Mouse (Mus musculus) left cerebral cortex, postnatal 25 days (tissue): ENCODE measurements at regions not wholly inside any gene's neighbourhood (a gene's known extent, or its start where the extent isn't known, plus 50 kb on each side); places are given as distances from the start of the nearest gene placed in this dataset.

ENCODE experiments used
- DNase-seq, 2 experiments: peaks; one replicate each; pipeline ENCODE4 v3.0.0; 2022; ENCODE audit warnings: low spot score in 2 of 2, mixed read lengths in 1 of 2
- intact Hi-C: fragments of 180-260 bp; cut with DNase I; formaldehyde crosslinking; loops from one replicate; pipeline ENCODE4 v1.15.1; 2025

DNA sequence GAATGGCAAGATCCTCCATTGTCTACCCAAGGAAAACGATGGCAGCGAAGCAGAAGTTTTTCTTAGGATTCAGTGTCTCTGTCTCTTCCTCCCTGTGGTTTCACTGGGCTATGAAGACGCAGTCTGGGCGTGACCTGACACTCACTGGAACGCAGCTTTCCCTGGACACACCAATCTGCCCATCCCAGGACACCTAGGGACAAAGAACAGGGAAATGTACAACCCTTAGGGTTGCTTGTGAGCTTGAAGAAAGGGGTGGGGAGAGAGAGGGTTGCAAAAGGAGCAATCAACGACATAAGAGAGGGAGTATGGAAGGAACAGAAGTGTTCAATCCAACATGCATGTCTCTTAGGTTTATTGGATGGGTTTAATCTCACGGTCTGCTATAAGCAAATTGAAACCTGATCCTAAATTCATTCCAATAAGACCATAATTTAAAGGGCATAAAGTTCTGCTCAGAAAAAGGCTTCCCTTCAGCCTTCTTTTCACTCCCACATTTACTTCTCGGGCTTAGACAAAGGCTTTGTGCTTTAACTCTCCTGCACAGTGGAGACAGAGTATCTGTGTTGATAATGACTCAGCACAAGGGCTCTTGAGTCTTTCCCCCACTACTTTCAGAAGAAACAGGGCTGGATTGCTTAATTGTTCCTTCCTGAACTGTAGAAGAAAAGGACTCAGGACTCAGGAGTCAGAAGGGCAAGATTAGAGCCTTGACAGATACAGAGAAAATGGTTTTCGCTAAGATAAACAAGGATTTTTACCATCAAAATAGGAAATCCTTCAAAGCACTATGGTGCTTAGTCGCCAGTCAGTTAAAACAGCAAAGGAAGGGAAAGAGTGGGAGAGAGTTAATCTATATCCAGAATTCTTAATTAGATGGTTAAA, 147.3 kb upstream of the Cited2 start:
- intact Hi-C loops, result no loop called here
- no peak for DNase-seq

DNA sequence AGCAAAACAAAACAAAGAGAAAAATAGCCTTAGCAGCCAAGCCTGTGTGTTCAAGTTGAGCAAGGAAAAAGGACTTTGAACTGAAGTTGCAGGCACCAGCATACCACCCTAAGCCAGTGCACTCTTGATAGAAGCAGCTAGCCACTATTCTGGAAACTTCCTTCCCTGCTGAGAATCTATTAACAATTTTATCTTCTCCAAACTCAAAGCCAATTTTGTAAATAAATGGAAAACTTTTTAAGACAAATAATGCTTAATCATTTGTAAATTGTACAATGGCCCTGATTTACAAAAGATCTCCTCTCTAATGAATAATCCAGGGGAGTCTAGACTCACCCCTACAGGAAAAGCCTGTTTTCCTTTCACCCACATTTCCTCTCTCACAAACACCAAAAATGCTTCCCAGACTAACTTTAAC, 146.7 kb upstream of the Cited2 start:
- intact Hi-C loops, result no loop called here
- DNase-seq, result no peak

DNA sequence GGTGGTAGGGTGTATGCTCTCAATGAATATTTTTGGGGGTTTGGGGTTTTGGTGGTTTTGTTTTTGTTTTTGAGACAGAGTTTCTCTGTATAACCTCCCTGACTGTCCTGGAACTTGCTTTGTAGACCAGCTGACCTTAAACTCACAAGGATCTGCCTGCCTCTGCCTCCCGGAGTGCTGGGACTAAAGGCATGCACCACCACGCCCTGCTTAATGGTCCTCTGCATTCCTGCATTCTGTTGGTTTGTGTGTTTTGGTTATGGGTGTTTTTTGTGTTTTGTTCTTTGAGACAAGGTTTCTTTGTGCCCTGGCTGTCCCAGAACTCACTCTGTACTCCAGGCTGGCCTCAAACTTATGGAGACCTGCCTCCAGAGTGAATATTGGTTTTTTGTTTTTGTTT, 143.6 kb upstream of the Cited2 start:
- intact Hi-C loops, result no loop called here
- no peak for DNase-seq

DNA sequence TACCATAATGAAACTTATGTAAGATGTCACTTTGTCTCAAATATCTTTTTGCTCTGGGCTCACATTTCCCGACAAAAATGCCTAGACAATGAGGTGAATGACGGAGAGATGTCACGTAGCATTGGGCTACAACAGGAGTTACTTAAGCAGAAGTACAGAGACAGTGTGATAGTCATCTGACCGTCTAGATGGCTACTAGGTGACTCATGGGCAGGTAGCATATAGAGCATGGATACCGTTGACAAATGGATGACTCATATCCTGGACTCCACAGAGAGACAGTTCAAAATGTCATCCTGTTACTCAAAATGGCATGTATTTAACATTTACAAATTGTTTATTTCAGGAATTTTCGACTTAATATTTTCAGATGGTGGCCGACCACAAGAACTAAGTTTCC, 138.2 kb upstream of the Cited2 start:
- intact Hi-C loops, result loop anchor here (10.0 kb wide), 1 partner anchor 380 kb away; no protein-coding TSS in a partner anchor

DNA sequence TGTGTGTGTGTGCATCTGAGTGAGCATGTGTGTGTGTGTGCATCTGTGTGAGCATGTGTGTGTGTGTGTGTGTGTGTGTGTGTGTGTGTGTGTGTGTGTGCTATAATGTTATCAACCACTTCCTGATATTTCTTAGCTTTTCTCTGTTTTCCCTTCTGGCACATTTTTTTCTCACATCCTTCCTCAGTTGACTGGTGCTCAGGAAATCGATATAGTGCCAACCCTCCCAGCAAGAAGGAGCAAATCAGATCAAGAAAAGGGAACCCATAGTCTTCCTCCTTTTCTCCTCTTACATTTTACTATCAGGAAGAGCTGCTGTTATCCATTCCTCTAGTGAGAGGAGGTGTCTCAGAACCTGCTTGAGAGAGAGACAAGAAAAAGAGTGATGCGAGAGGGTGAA, 136.1 kb upstream of the Cited2 start:
- no peak for DNase-seq
- intact Hi-C loops, result loop anchor here (10.0 kb wide), 1 partner anchor 382 kb away; no protein-coding TSS in a partner anchor

More for the DNA sequence above, 138.2 kb upstream of the Cited2 start:
- no peak for DNase-seq

DNA sequence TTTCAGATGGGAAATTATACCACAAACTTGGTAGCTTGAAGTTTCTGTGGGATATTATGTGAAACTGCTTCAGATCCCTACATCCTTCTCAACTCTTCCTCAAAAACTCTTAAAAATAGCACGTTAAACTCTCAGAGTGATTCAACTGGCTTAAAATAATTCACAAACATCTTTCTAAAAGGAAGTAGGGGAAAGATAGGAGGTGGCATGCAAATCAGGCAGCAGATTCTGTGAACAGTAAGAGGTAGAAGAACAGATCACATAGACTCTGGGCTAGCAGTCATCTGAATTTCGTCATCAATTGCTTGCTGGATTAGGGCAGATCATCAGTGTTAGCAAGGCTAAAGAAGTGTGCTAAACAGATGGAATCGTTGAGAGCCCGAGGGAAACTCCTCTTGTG, 133.9 kb upstream of the Cited2 start:
- DNase-seq, result peak in 1 of 2 experiments; percentile 63
- intact Hi-C loops, result loop anchor here (10.0 kb wide), 1 partner anchor 384 kb away; no protein-coding TSS in a partner anchor

DNA sequence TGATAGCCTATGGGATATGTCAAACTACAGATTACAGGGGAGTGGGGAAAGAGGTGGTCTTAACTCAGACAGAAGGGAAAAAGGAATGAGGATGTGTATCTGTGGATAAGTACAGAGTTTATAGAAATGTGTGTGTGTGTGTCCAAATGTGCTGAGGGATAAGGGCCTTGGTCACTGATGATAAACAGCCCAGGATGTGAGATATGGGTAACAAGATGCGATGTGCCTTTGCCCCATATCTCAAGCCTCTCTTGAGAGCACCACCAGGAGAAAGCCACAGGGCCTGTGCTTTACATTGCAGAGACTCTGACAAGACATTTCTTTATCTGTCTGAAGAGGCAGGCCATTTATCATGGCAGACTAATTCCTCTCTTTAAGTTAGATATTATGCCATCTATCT, 132.8 kb upstream of the Cited2 start:
- no peak for DNase-seq
- intact Hi-C loops, result no loop called here

DNA sequence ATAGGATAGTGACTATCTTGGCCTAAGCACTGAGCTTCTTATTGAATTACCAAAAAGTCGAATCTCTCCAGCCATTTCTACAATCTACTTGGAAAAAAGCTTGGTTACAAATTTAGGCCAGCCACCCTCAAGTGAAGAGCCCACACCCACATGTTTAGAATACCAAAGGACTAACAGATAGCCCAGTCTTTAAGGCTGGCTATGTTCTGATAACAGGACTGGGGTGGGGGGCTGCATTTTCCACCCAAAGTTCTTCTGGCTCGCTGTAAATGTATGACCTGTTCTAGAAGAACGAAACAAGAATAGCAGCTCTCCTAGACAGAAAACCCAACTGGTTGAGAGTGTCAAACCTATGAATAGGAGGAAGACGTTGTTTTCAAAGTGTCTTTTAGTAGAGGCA, 130.6 kb upstream of the Cited2 start:
- intact Hi-C loops, result no loop called here
- DNase-seq, result no peak

DNA sequence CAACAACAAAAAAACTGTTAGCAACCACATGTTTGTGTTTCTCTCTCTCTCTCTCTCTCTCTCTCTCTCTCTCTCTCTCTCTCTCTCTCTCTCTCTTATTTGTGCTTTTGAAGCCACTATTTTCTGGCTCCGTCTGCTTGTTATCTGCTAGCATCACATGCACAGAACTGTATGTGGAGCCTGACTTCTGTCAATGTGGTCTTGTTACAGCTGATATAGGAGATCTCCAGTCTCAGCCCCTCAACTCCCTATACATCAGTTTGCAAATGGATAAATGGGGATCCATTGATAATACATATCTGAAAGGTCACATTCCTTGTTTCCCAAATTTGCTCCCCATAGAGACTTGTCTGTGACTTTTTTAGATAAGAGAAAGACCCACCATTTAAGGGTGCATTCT, 126.9 kb upstream of the Cited2 start:
- intact Hi-C loops, result no loop called here
- no peak for DNase-seq

DNA sequence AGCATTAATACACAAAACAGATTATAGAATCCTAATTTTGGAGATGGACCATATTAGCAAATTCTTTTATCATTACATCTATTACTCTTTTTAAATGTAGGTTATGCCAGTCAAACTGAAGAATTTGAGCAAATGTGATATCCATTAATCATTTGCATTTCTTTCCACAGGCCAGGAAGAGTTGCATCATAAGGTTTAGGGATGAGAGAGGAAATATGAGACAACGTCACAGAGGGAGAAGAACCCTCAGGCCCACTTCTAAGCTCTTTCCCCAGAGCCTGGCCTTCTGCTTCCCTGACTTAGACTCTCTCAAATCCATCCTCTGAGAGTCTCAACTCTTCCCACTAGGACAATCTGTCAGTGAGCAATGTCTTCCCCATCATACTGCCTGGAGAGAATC, 126.3 kb upstream of the Cited2 start:
- DNase-seq, result no peak
- intact Hi-C loops, result no loop called here

DNA sequence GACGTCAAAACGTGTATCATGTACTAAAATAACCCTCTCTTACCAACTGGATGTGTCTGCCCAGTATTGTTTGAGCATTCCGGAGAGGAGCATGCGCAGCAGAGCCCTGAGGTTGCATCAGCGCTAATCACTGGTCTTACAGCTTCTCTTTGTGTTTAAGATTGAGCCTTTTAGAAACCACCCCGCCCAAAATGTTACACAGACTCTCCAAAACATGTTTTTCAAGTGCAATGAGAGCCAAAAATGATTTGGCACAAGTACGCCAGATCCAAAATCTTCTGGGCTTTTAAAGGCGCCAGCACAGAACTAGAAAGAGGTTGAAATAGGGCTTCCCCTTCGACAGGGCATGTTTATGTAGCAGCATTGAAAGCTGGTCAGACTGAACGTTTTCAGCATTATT, 123.8 kb upstream of the Cited2 start:
- intact Hi-C loops, result no loop called here
- peak in 1 of 2 experiments; percentile 46 for DNase-seq

DNA sequence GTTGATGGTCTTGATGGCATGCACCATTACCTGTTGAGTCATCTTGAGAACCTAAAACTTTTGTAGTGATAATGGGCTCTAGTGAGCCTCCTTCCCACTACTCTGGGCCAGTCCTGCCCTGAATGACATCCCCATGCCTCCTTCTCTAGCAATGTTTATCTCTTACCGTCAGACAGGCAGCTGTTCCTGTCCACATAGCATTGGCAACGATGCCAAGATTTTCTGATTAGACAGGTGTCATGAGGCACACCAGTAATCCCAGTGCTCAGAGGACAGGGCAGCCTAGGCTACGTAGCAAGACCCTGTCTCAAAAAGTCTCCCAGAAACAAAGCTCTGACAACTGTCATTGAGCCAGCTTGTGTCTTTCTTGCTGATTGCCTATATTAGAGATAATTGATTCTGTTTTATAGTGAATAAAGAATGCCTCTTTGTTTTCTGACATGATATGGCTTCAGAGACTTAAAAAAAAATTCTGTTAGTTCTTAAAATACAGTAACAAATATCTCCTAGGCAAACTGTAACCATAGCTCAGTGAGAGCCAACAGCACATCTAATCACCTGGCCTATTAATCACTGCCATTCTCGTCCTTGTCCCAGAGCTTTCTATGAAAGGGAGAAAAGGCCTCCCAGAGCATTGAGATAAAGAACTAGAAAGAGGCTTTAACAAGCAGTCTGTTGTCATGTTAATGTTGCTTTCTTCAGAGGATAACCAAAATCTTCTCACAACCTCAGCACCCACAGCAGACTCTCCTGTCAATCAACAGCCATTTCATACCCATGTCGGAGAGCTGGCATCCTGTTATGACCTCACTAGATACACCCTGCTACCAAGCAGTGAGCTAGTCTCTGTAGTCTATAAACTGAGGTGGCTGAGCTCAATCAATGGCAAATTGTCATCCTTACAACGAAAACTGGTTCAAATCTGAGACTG, 122.9 kb upstream of the Cited2 start:
- intact Hi-C loops, result no loop called here
- DNase-seq, result no peak

DNA sequence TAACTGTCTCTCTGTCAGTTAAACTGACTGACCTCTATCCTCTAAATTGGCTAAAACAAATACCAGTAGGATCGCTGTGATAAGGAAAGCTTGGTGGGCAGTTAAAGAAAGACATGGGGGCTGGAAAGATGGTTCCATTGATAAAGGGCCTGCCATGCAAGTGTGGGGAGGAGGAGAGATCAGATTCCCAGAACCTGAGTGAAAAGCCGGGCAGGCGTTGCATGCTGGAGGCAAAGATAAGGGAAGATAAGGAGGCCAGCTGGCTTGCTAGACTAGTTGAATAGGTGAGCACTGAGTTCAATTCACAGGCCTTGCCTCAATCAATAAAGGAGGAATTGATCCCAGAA, 122.3 kb upstream of the Cited2 start:
- DNase-seq, result no peak
- intact Hi-C loops, result no loop called here

DNA sequence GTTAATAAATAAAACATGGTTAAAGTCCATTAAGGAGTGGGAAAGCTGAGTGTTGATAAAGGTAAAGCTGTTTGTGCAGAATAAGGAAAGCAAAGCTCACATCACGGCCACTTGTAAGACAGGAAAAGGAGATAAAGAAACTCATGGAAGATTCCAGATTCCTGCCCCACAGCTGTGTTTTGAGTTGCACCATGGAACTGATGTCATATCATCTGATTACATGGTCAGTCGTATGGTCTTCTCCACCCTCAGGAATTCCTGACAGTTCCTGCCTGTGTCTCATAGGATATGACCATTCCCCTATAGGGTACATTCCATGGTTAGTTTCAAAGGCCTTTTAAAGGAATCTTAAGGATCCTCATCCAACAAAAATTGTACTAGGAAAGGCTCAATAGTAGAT, 120.6 kb upstream of the Cited2 start:
- no peak for DNase-seq
- intact Hi-C loops, result no loop called here

DNA sequence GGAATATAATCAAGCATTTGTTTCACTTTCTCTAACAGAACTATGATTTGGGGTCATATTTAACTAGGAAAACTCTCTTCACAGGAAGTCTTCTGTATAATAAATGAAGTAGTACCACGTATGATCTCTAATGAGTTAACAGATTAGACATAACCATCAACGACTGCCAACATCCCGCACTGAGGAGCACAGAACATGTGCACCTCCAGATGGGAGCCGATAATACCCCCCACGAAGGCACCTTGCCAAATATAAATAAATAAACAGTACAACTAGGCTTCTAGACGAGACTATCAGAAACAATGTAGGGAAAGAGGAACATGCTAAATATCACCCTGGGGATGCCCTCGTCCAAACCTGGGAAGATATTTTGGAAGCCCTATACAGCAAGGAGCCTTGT, 114.8 kb upstream of the Cited2 start:
- DNase-seq, result no peak
- intact Hi-C loops, result no loop called here

DNA sequence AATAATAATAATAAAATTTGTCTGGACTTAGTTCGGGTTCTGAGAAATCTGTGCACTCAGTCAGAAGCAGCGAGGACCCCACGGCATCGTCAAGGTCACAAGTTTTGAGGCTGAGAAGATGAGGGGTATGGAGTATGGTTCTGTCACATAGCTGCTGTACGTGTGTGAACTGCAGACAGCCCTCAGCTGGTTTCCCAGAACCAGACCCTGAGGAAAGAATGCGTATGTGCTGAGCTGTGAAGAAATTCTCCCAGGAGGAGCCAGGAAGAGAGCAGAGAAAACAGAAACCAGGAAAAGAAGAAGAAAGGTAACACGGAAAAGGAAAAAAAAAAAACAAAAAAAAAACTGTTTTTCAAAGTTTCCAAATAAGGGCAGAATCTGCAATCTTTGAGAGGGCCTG, 112.4 kb upstream of the Cited2 start:
- intact Hi-C loops, result no loop called here
- no peak for DNase-seq

DNA sequence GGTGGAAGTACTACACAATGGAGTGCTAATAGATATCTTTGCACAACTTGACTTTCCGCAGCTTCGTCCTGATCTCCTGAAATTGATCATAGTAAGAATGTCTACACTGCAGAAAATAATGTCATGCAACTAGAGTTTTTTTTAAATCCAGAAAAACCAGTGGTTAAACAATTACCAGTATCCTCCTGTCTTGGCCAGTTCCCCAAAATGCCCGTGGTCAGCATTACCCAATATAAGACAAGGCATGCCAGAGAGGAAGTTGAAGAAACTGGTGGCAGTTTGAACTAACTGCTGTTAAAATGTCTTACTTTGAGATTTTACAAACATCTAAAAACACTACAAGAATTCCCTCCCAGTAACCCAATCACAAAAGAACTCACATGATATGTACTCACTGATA, 109.7 kb upstream of the Cited2 start:
- no peak for DNase-seq
- intact Hi-C loops, result no loop called here

DNA sequence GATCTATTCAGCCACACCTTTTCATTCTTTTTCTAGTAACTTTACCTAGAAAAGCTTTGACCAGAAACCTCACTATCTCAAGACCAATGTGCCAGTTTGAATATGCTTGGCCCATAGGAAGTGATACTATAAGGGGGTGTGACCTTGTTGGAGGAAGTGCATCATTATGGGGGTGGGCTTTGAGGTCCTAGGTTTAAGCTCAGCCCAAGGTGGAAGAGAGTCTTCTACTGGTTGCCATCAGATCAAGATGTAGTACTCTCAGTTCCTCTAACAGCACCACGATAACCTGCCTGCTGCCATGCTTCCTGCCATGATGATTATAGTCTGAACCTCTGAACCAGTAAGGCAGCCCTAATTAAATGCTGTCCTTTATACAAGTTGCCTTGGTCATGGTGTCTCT, 105.0 kb upstream of the Cited2 start:
- no peak for DNase-seq
- intact Hi-C loops, result no loop called here

DNA sequence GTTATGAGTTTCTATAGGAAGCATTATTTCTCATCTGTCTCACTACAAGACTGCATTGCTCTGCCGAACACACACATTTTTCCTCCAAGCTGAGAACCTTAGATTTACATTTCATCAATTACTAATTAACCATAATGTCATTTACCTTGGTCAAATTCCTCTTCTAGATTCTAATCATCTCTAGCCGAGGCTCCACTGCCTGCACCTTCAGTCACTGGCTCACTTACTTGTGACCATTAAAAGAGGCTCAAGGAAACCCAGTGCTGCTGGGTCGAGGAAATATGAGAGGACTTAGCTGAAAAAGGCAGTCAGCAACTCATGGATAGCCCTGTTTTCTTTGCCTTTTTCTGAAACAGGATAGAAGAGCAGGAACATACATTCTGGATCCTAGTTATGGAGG, 103.4 kb upstream of the Cited2 start:
- no peak for DNase-seq
- intact Hi-C loops, result no loop called here

DNA sequence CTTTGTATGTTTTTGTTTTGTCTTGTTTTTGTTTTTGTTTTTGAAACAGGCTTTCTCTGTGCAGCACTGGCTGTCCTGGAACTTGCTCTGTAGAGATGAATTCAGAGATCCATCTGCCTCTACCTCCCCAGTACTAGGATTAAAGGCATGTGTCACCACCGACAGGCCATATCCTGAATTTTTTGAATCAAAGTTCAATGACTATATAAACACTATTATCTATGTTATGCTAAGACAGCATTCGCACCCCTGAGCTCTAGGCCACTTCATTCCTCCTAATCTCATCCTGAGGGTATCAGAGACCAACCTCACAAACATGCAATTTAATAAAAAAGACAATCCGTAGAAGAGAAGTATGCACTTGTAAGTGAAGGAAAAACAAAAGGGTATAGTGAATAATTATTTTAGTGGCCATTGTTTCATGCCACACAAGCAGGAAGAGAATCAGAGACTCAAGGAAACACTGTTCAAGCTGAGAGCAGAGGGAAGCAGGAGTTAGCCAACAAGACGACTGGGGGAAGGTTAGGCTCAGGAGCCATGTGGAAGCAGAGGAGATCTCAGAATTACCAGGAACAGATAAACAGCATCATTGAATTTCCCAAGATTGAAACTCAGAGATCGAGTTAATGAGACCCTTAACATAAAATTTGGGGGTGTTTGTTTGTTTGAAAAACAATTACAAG, 101.2 kb upstream of the Cited2 start:
- no peak for DNase-seq
- intact Hi-C loops, result no loop called here
